Mouse (Mus musculus) testis, adult 2 months (tissue): ENCODE results near the gene Mrpl51.

Source experiments
- CTCF ChIP-seq: fragments of 200-500 bp; IDR thresholded peaks from 2 replicates; pipeline ENCODE4 v1.5.1; 2012; ENCODE audit warnings: low read depth, mild to moderate bottlenecking, inconsistent platforms, low read length, moderate library complexity; ENCODE audit not compliant: control insufficient read depth, insufficient read depth, insufficient replicate concordance
- POLR2A ChIP-seq: fragments of 200-500 bp; IDR thresholded peaks from 2 replicates; pipeline ENCODE4 v1.6.1; 2012; ENCODE audit warnings: low read depth, mild to moderate bottlenecking, inconsistent platforms, low read length, moderate library complexity; ENCODE audit not compliant: control insufficient read depth

- TF ChIP-seq CTCF (no peak), POLR2A (no peak)
Observed at GRCm38 (mm10) chr6:125239547-125239946, 47.9 kb downstream of the Mrpl51 start.
